Mouse (Mus musculus): ENCODE results near the gene Utf1.

DNA sequence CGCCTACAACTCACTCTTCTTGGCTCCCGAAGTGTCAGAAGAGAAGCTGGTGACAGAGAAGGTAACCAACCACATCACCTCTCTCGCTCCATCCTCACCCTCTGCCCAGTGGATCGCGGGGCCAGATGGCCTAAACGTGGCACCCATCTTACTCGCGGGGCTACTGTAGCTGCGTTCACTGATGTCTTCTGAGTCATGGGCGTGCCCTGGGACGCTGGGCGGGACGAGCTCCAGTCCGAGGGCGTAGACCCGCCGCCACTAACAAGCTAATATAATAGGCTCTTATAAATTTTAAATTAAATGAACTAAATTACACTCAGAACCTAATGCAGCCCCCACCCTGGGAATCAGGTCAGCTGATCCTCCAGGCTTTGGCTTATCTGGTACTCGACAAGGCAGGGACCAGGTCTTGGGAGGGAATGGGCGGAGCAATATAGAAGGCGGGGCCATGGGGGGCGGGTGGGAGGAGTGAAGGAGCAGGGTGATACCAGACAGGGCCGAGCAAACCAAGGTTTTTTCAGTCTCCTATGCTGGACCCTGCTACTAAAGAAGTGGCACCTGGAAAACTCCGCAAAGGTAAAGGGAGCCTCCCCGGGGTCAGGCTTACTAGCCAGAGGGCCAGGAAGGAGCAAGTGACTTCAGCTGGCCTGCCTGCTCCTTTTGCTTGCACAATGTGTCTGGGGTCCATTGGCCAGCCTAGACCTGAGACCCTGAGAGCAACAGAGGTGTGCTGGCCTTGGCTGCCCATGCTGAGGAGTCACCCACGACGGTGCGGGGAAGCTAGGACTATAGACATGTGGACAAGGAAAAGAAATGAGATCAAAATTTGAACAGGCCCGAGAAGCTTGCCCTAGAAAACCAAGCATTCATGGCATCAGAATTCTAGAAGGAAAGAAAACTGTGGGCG, 29.2 kb upstream of the Utf1 start:
- no peak for TF ChIP-seq CTCF (IDR thresholded peaks at IDR 0.05; ENCODE audit: low read depth)
- no peak for TF ChIP-seq EP300 (IDR thresholded peaks at IDR 0.05; ENCODE audit: low read depth)

Data from liver, embryonic 14.5 days (tissue).